Mouse (Mus musculus) hindbrain, embryonic 16.5 days (tissue): ENCODE results near the gene Hoxc12. TPM values are rescaled to one million over a fixed set of nuclear protein-coding genes. Genes with fewer than 3 reads are reported as not detected.

Source experiments
- ATAC-seq: fragments of 200-750 bp; cut with Nextera tagmentation; 2 replicates; pipeline ENCODE4 v1.8.0; 2017; ENCODE audit warnings: moderate TSS enrichment, moderate library complexity
- H3K27ac ChIP-seq: fragments of 300-500 bp; sonication (generic); 2 replicates; pipeline ENCODE4 v1.5.1; 2014; ENCODE audit warnings: low read depth, mild to moderate bottlenecking, control low read depth, low read length, moderate library complexity
- H3K27me3 ChIP-seq: fragments of 300-500 bp; sonication (generic); replicated peaks from 2 replicates; pipeline ENCODE4 v1.6.1; 2014; ENCODE audit warnings: low read length; ENCODE audit not compliant: control insufficient read depth, insufficient read depth
- H3K36me3 ChIP-seq: fragments of 300-500 bp; sonication (generic); 2 replicates; pipeline ENCODE4 v1.6.1; 2014; ENCODE audit warnings: mild to moderate bottlenecking, low read length, moderate library complexity, mixed read lengths; ENCODE audit not compliant: control insufficient read depth, insufficient read depth
- H3K4me1 ChIP-seq: fragments of 300-500 bp; sonication (generic); 2 replicates; pipeline ENCODE4 v1.6.1; 2014; ENCODE audit warnings: low read depth, low read length; ENCODE audit not compliant: control insufficient read depth, insufficient read depth
- H3K4me2 ChIP-seq: fragments of 300-500 bp; sonication (generic); 2 replicates; pipeline ENCODE4 v1.6.1; 2014; ENCODE audit warnings: mild to moderate bottlenecking, low read length, control low read depth, moderate library complexity
- H3K4me3 ChIP-seq: fragments of 300-500 bp; sonication (generic); 2 replicates; pipeline ENCODE4 v1.5.1; 2014; ENCODE audit warnings: mild to moderate bottlenecking, low read length, control low read depth, moderate library complexity
- H3K9ac ChIP-seq: fragments of 300-500 bp; sonication (generic); 2 replicates; pipeline ENCODE4 v1.6.1; 2014; ENCODE audit warnings: low read depth, mild to moderate bottlenecking, control low read depth, low read length, moderate library complexity
- H3K9me3 ChIP-seq: fragments of 300-500 bp; sonication (generic); 2 replicates; pipeline ENCODE4 v1.6.1; 2014; ENCODE audit warnings: mild to moderate bottlenecking, low read length, moderate library complexity; ENCODE audit not compliant: control insufficient read depth
- WGBS: fragments of 180-500 bp; shearing (Covaris S2); extraction: QIAGEN DNeasy Blood & Tissue Kit; methylation state at CpG from one replicate; pipeline ENCODE4 v1.1.7; 2014; 5-methylcytosine and 5-hydroxymethylcytosine counted together
- microRNA-seq: library from miRNA; unstranded; fragments of <30 nt; microRNA quantifications from one replicate; pipeline ENCODE4, GENCODE M21; 2017
- polyA plus RNA-seq: library from polyadenylated mRNA; unstranded; fragments of >200 nt; fragmentation: Nextera tagmentation; extraction: Ambion mirVana; gene quantifications from 2 replicates; pipeline ENCODE4 v1.2.1, GENCODE M21; 2015

Hoxc12 gene
- polyA plus RNA-seq, 1 experiment from 2014 or later, result not detected

GRCm38 (mm10) chr15:102984521-102984920 lies 48.0 kb downstream of the Hoxc12 start:
- H3K27me3 ChIP-seq, result peaks cover 74% of the 10 kb centered on the region
- peaks cover 3% of the 10 kb centered on the region for H3K4me1 ChIP-seq

GRCm38 (mm10) chr15:102984925-102985324 lies 48.4 kb downstream of the Hoxc12 start:
- H3K9ac ChIP-seq, result no peak overlapping the region
- ATAC-seq, result no peak
- H3K4me1 ChIP-seq, result peaks cover 3% of the 10 kb centered on the region
- no peaks in the 10 kb centered on the region for H3K9me3 ChIP-seq
- no peaks in the 10 kb centered on the region for H3K36me3 ChIP-seq
- H3K27ac ChIP-seq, result no peak overlapping the region
- no peak overlapping the region for H3K4me3 ChIP-seq
- 7% methylated on average over 3 of the region's 3 CpGs for WGBS
- H3K4me2 ChIP-seq, result no peak overlapping the region
- peaks cover 74% of the 10 kb centered on the region for H3K27me3 ChIP-seq

More at GRCm38 (mm10) chr15:102984521-102984920, 48.0 kb downstream of the Hoxc12 start:
- H3K4me3 ChIP-seq, result no peak overlapping the region
- no peak for ATAC-seq
- no peak overlapping the region for H3K4me2 ChIP-seq
- no peak overlapping the region for H3K27ac ChIP-seq
- no peak overlapping the region for H3K9ac ChIP-seq
- WGBS, result 3% methylated on average over 10 of the region's 10 CpGs
- no peaks in the 10 kb centered on the region for H3K36me3 ChIP-seq
- no peaks in the 10 kb centered on the region for H3K9me3 ChIP-seq

- H3K4me3 ChIP-seq, result no peak overlapping the region
- 3% methylated on average over 21 of the region's 21 CpGs for WGBS
- no peaks in the 10 kb centered on the region for H3K9me3 ChIP-seq
- H3K4me2 ChIP-seq, result no peak overlapping the region
- no peaks in the 10 kb centered on the region for H3K36me3 ChIP-seq
- peaks cover 89% of the 10 kb centered on the region for H3K27me3 ChIP-seq
- ATAC-seq, result peak; percentile 40; the same call in 1 of the 2 replicates
- H3K27ac ChIP-seq, result no peak overlapping the region
- H3K9ac ChIP-seq, result no peak overlapping the region
- no peaks in the 10 kb centered on the region for H3K4me1 ChIP-seq
These were observed 50.7 kb downstream of the Hoxc12 start for GRCm38 (mm10) chr15:102987124-102987833.

GRCm38 (mm10) chr15:102988078-102988477 lies 51.5 kb downstream of the Hoxc12 start:
- ATAC-seq, result no peak
- Histone ChIP-seq H3K27me3 (peaks cover 89% of the 10 kb centered on the region), H3K27ac (no peak overlapping the region), H3K36me3 (no peaks in the 10 kb centered on the region), H3K4me2 (no peak overlapping the region), H3K4me3 (no peak overlapping the region), H3K9me3 (no peaks in the 10 kb centered on the region), H3K4me1 (no peaks in the 10 kb centered on the region), H3K9ac (no peak overlapping the region)
- 19% methylated on average over 5 of the region's 5 CpGs for WGBS

Small RNA genes within 50 kb of the gene (microRNA-seq; reads per million reads assigned to microRNA genes)
- 5.2 reads per million, percentile 18 among the genes with 10 or more reads in this experiment for gene Mir196a-2

Other genes with a start within 250 kb of the Hoxc12 start
- 34.6 and 40.9 TPM in 2 replicates for gene Calcoco1, start 214.6 kb upstream of the Hoxc12 start, polyA plus RNA-seq
- not detected in 2 replicates for gene Hoxc13, start 15.7 kb upstream of the Hoxc12 start, polyA plus RNA-seq
- gene Hoxc11, start 17.7 kb downstream of the Hoxc12 start, polyA plus RNA-seq, result not detected in 2 replicates
- gene Hoxc10, start 30.0 kb downstream of the Hoxc12 start, polyA plus RNA-seq, result not detected in 2 replicates
- gene Hoxc5, start 30.7 kb downstream of the Hoxc12 start, polyA plus RNA-seq, result 19.1 and 20.4 TPM in 2 replicates
- 0.16 and 0.31 TPM in 2 replicates for gene Hoxc9, start 39.7 kb downstream of the Hoxc12 start, polyA plus RNA-seq
- gene Hoxc8, start 53.9 kb downstream of the Hoxc12 start, polyA plus RNA-seq, result 3.2 and 9.9 TPM in 2 replicates
- 4.0 and 9.0 TPM in 2 replicates for gene Hoxc6, start 61.5 kb downstream of the Hoxc12 start, polyA plus RNA-seq
- 57.7 and 61.2 TPM in 2 replicates for gene Hoxc4, start 82.2 kb downstream of the Hoxc12 start, polyA plus RNA-seq
- gene Smug1, start 230.3 kb downstream of the Hoxc12 start, polyA plus RNA-seq, result 25.1 and 29.1 TPM in 2 replicates